Mouse (Mus musculus) c-Kit-positive CD71-positive TER-119-positive erythroid progenitor cells, embryonic 14.5 days (primary cell): ENCODE measurements at regions not wholly inside any gene's neighbourhood (a gene's known extent, or its start where the extent isn't known, plus 50 kb on each side); places are given as distances from the start of the nearest gene placed in this dataset.

Experiments used
- DNase-seq: peaks from one replicate; pipeline ENCODE4 v3.0.0-alpha.2; 2013; ENCODE audit warnings: low spot score

GRCm38 (mm10) chr15:56979353-56979752, 498.1 kb downstream of the Slc22a22 start:
- no peak for DNase-seq

GRCm38 (mm10) chr15:56975446-56976433, 501.7 kb downstream of the Slc22a22 start:
- DNase-seq, result no peak

- DNase-seq, result no peak
These were observed 507.3 kb downstream of the Slc22a22 start for GRCm38 (mm10) chr15:56970140-56970539.

- no peak for DNase-seq
These were observed 521.1 kb downstream of the Slc22a22 start for GRCm38 (mm10) chr15:56956356-56956755.

GRCm38 (mm10) chr15:56952176-56952575, 525.2 kb downstream of the Slc22a22 start:
- DNase-seq, result no peak

GRCm38 (mm10) chr15:56950824-56951223, 526.6 kb downstream of the Slc22a22 start:
- DNase-seq, result no peak

- no peak for DNase-seq
These were observed 536.5 kb downstream of the Slc22a22 start for GRCm38 (mm10) chr15:56940891-56941290.

- DNase-seq, result no peak
These were observed 580.9 kb downstream of the Slc22a22 start for GRCm38 (mm10) chr15:56896553-56896952.

- DNase-seq, result no peak
These were observed 595.9 kb downstream of the Slc22a22 start for GRCm38 (mm10) chr15:56881501-56881900.

GRCm38 (mm10) chr15:56865879-56866278, 611.5 kb downstream of the Slc22a22 start:
- no peak for DNase-seq

- DNase-seq, result no peak
These were observed 612.2 kb downstream of the Slc22a22 start for GRCm38 (mm10) chr15:56865035-56865804.

- no peak for DNase-seq
These were observed 618.6 kb downstream of the Slc22a22 start for GRCm38 (mm10) chr15:56858627-56859334.

GRCm38 (mm10) chr15:56858134-56858533, 619.3 kb downstream of the Slc22a22 start:
- DNase-seq, result no peak

GRCm38 (mm10) chr15:56856057-56856456, 621.4 kb downstream of the Slc22a22 start:
- DNase-seq, result peak; percentile 21

- no peak for DNase-seq
These were observed 624.3 kb downstream of the Slc22a22 start for GRCm38 (mm10) chr15:56853106-56853505.

GRCm38 (mm10) chr15:56847469-56848128, 629.8 kb downstream of the Slc22a22 start:
- no peak for DNase-seq

- no peak for DNase-seq
These were observed 632.9 kb downstream of the Slc22a22 start for GRCm38 (mm10) chr15:56844574-56844973.

GRCm38 (mm10) chr15:56841516-56841915, 635.9 kb downstream of the Slc22a22 start:
- DNase-seq, result no peak

GRCm38 (mm10) chr15:56837292-56837691, 640.1 kb downstream of the Slc22a22 start:
- DNase-seq, result no peak

- no peak for DNase-seq
These were observed 642.8 kb downstream of the Slc22a22 start for GRCm38 (mm10) chr15:56834621-56835020.

- no peak for DNase-seq
These were observed 644.8 kb downstream of the Slc22a22 start for GRCm38 (mm10) chr15:56832666-56833065.
